Comparison of ENCODE assay signal across 9 mouse cellular contexts in genomic region chr3:49755986-49756845, GRCm38 (mm10). TPM values are rescaled to one million over a fixed set of nuclear protein-coding genes. Genes with fewer than 3 reads are reported as not detected.
DNase-seq lines count a peak whose midpoint lies in the region; ATAC-seq lines count a peak whose summit lies in the region.
"Had no signal": no experiment of that assay in that cellular context is flagged by ENCODE, and none has a peak within 500 bp of the region (broad histone marks: within the 10 kb centered on the region; RNA-seq: fewer than 3 reads in every experiment).

No protein-coding gene starts in this region.

- H3K4me2 ChIP-seq in midbrain, embryonic 13.5 days (replicated peaks), result peak overlapping the region; percentile 83

- H3K36me3 ChIP-seq in forebrain, embryonic 10.5 days (replicated peaks), result peaks cover 44% of the 10 kb centered on the region
- H3K36me3 ChIP-seq in midbrain, embryonic 13.5 days, result 0 out of 2 replicates have a peak, but pooled peaks cover 7% of the 10 kb centered on the region

- intact Hi-C loops in heart, postnatal 10 days (cut with DNase I), result loop anchor here (2.0 to 10.0 kb wide), 6 partner anchors 111 to 491 kb away; no protein-coding TSS in a partner anchor

- no peaks in the 10 kb centered on the region for H3K9me3 ChIP-seq in forebrain, embryonic 10.5 days
- H3K9me3 ChIP-seq in midbrain, embryonic 13.5 days, result no peaks in the 10 kb centered on the region

- peak overlapping the region; percentile 97 for H3K27ac ChIP-seq in forebrain, embryonic 10.5 days
- peak overlapping the region; percentile 87 for H3K27ac ChIP-seq in midbrain, embryonic 13.5 days
- H3K27ac ChIP-seq: macrophage had no signal

- H3K27me3 ChIP-seq in forebrain, embryonic 10.5 days (ENCODE audit: poor library complexity, severe bottlenecking), result no peaks in the 10 kb centered on the region
- H3K27me3 ChIP-seq in midbrain, embryonic 13.5 days, result no peaks in the 10 kb centered on the region

- peak; percentile 21 to 27 for DNase-seq in right cerebral cortex, adult 2 months (ENCODE audit: low spot score in 2 of 2)
- no peak for DNase-seq in right cerebral cortex, postnatal 25 days
- peak; percentile 28 for DNase-seq in forebrain, embryonic 10.5 days (ENCODE audit: extremely low spot score, low spot score)
- peak; percentile 58 to 69 for DNase-seq in heart, postnatal 10 days
- peak; percentile 61 to 68 for DNase-seq in kidney, postnatal 4 days
- peak; percentile 27 for DNase-seq in urinary bladder, adult 2 months (ENCODE audit: low spot score)
- no peak for DNase-seq in layer of hippocampus, adult 8-10 months (ENCODE audit: low spot score in 2 of 2)

- peaks cover 59% of the 10 kb centered on the region for H3K4me1 ChIP-seq in forebrain, embryonic 10.5 days
- peaks cover 49% of the 10 kb centered on the region for H3K4me1 ChIP-seq in midbrain, embryonic 13.5 days (replicated peaks)

- ATAC-seq in midbrain, embryonic 13.5 days, result peak; percentile 15; the same call in 1 of the 2 replicates

- WGBS in forebrain, embryonic 10.5 days, result under 1% methylated on average over 36 of the region's 36 CpGs
- under 1% methylated on average over 36 of the region's 36 CpGs for WGBS in midbrain, embryonic 13.5 days

- peak overlapping the region; percentile 78 for H3K4me3 ChIP-seq in forebrain, embryonic 10.5 days
- H3K4me3 ChIP-seq in midbrain, embryonic 13.5 days (replicated peaks), result peak overlapping the region; percentile 71

- peak overlapping the region; percentile 84 for H3K9ac ChIP-seq in midbrain, embryonic 13.5 days (replicated peaks)

RNA-seq across cellular contexts. Expression of gene Pcdh18, which starts 0.9 kb away (rescaled TPM):
- polyA plus RNA-seq in forebrain, embryonic 10.5 days (2016; fragmentation: Nextera tagmentation; extraction: Ambion mirVana), result 57.9 and 59.5 TPM in 2 replicates
- total RNA-seq in heart, postnatal 10 days (2021), result 10 to 100 TPM; 13.2 to 17.3 TPM
- polyA plus RNA-seq in midbrain, embryonic 13.5 days (2015; fragmentation: Nextera tagmentation; extraction: Ambion mirVana), result 37.0 and 39.8 TPM in 2 replicates
- polyA plus RNA-seq in urinary bladder, adult 2 months (2012; rRNA removed), result 20.1 and 24.7 TPM in 2 replicates
- 1 to 10 TPM; 2.0 to 3.9 (median 3.0) TPM for total RNA-seq in layer of hippocampus, adult 8-10 months (2022)
- polyA plus RNA-seq: macrophage had no signal

Comparison
In these comparisons a context has a peak if more than half of its experiments do, and no peak if none do; other contexts are left out.
1. DNase-seq: peak in right cerebral cortex, adult 2 months (2 of 2), forebrain, embryonic 10.5 days (single experiment), heart, postnatal 10 days (2 of 2), kidney, postnatal 4 days (2 of 2) and urinary bladder, adult 2 months (single experiment); none in right cerebral cortex, postnatal 25 days (single experiment) and layer of hippocampus, adult 8-10 months (0 of 2).